Mouse (Mus musculus) cerebellum, adult 9-11 months (tissue): ENCODE measurements around the gene Nktr.

ENCODE experiments used
- DNase-seq: peaks from one replicate; pipeline ENCODE4 v3.0.0; 2022

Nktr gene

DNA sequence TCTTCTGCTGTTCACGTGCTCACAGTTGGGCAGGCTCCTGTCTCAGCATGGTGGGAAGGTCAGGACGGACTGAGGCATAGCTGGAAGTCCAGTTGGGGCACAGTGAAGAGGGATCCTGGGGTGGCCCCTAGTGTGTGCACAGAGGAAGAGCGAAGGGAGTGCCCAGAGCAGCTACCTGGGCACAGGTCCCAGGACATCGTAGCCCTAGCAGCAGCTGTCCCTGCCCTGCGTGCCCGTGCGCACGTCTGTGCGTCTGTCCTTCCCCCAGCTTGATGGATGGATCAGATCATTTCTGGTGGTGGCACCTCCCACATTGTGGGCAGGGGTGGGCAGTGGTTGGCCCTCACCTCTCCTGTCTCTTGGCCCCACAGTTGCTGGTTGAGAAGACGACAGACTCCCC, 43.3 kb downstream of the Nktr start:
- no peak for DNase-seq

DNA sequence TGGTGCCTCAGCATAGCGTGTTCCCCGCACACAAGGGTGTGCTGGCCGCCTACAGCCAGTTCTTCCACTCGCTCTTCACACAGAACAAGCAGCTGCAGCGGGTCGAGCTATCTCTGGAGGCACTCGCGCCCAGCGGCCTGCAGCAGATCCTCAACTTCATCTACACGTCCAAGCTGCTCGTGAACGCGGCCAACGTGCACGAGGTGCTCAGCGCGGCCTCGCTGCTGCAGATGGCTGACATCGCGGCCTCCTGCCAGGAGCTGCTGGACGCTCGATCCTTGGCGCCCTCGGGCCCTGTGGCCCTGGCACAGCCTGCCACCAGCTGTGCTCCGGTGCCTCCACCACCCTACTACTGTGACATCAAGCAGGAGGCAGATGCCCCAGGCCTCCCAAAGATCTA, 43.8 kb downstream of the Nktr start:
- no peak for DNase-seq

DNA sequence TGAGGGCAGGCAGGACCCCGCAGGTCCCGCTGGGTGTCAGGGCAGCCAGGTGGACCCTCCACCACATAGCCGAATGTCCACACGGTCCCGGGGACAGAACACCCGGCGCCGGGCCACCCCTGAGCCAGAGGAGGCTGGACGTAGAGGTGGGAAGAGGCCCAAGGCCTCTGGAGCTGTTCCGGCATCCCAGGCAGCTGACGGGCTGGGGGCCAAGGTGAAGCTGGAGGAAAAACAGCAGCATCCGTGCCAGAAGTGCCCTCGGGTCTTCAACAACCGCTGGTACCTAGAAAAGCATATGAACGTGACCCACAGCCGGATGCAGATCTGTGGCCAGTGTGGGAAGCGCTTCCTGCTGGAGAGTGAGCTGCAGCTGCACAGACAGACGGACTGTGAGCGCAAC, 44.7 kb downstream of the Nktr start:
- DNase-seq, result no peak

DNA sequence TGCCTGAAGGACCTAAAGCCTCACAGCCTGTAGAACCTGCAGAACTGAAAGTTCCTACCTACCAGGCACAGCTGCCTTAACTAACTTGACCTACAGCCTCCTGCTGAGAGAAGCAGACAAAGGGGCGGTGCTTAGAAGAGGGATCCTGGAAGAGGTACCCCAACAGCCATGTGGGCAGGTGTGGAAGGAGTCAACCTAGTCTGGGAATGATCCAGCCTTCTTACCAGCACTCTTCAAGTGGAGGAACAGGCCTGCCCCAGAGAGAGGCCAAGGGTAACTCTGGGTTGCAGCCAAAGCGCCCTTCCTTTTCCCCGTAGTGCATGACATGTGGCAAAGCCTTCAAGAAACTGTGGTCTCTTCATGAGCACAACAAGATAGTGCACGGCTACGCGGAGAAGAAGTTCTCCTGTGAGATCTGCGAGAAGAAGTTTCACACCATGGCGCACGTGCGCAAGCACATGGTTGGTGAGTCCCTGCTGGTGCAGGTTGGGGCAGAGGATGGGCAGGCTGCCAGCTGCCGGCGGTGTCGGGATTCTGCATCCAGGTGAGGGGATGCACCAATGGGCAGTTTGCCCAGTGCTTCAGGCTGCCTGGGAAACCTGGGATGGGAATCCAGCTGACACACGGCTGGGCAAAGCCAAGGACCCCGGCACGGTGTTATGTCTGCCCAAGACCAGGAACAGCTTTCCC, 46.3 kb downstream of the Nktr start:
- peak; percentile 48 for DNase-seq

DNA sequence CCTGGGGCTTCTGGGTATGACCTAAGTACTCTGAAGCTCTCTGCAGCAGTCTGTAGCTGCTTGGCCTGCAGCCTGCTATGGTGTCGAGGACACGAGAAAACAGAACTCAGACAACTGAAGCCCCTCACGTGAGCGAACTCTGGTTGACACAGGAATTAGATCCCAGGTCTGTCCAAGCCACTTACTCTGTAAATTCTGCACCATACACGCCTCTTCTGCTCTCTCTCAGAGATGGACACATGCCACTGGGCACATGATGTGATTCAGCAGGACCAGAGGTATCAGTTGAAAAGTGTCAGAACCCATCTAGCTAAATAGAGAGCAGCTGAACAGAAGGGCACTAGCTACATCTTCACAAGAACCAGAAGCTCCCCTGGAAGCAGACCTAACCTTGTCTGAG, 53.4 kb downstream of the Nktr start:
- no peak for DNase-seq

DNA sequence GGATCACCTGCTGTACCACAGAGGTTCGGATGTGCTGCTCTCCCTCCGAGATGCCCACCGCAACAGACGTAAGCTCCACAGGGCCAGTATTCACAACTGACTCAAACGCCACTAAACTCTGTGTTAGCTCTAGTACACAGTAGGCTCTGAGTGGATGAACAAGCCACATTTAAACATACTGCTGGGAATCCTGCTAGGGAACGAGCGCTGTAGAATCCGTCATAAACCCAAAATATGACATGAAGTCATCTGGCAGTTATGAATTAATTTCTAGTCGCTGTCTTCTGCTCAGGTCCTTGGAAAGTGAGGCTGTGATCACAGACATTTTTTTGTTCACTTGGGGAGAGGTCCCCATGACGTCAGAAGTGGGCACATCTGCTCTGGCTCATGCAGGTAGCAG, 57.0 kb downstream of the Nktr start:
- no peak for DNase-seq

DNA sequence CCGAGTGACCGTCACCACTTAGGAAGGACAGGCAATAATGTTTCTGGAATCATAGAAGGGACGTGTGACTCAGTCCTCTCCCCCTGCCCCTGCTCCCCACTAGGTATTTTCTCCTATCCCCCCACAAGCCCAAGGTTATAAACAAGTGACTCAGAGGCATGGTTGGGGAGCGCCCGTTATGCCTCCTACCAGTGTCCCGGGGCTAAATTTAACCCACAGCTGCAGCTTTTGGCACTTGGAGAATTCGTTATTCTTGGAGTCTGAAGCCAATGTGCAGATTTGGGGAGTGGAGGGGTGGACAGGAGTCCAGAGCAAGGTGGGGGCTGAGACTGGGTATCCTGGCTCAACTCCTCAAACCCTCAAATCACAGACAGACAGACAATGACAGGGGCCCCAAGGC, 57.5 kb downstream of the Nktr start:
- DNase-seq, result no peak

DNA sequence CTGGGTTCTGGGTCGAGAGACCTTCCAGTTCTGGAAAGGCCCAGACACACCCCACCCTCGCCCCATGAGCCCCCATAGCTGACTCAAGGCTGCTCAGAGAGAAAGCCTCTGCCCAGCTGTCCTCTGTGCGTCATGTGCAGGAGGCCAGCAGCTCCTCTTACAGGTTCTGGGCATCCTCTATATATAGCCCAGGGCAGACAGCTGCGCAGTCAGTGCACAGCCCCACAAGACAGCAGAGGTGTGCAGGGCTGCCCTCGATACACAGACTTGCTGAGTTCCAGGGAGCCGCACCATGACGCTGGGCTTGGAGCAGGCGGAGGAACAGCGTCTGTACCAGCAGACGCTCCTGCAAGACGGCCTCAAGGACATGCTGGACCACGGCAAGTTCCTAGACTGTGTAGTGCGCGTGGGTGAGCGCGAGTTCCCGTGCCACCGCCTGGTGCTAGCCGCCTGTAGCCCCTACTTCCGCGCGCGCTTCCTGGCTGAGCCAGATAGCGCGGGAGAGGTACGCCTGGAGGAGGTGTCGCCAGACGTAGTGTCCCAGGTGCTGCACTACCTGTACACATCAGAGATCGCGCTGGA, 58.6 kb downstream of the Nktr start, which contains the start of gene Klhl40:
Gene Klhl40 (plus strand): TSS at position 124 of the 582 bp plus-strand sequence.
- DNase-seq, result no peak

DNA sequence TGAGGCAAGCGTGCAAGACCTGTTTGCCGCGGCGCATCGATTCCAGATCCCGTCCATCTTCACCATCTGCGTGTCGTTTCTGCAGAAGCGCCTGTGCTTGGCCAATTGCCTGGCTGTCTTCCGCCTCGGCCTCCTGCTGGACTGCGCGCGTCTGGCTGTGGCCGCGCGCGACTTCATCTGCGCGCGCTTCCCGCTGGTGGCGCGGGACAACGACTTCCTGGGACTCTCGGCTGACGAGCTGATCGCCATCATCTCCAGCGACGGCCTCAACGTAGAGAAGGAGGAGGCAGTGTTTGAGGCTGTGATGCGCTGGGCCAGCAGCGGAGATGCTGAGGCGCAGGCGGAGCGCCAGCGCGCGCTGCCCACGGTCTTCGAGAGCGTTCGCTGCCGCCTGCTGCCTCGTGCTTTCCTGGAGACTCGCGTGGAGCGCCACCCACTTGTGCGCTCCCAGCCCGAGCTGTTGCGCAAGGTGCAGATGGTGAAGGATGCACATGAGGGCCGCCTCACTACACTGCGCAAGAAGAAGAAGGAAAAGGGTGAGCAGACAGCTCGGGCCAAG, 59.2 kb downstream of the Nktr start:
- DNase-seq, result no peak

DNA sequence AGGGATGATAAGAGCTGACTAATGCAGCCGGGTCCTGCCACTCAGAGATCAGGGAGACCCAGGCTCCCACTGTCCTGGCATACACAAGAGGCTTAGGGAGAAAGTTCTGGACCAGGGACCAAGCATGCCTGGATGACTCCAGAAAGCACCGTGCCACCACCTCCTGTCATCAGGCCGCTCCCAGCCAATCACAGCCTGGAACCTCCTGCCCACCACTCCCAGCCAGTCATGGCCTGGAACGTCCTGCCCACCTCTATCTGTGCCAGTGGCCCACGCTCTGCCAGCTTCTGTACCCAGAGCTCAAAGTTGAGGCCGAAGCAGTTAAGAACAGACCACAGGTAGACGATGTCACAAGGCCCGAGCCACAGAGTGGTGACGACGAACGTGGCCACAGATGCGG, 65.8 kb downstream of the Nktr start:
- no peak for DNase-seq

DNA sequence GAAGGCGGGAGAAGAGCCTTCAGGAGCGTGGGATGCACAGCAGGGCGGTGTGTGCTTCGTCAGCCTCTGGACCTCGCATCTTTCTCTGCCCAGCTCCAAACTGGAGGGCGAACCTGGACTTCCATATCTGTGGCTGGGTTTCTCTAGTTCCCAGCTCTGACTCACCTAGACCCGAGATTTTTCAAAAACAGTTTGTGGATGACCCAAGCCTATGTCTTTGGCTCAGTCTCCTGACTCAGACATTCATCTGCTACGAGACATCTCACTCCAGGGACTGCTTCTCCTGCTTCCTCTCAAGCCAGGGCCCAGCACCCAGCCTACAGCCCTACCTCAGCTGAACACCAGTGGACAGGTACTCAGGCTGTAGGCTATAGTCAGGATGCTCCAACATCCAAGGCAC, 66.3 kb downstream of the Nktr start:
- no peak for DNase-seq

DNA sequence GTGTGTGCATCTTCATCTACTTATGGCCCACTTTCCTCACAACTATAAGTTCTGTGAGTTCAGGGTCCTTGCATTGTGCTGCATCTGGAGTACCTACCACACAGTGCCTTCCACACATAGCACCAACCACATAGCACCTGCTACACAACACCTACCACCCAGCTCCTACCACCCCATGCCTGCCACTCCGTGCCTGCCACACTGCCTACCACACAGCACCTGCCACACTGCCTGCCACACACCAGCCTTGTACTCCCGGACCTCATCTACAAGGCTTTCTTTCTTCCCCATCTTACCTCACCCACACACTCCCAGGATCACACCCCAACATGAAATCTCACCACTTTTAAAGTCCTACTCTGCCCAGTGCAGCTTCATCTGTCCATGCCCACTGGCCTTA, 67.4 kb downstream of the Nktr start:
- DNase-seq, result no peak

DNA sequence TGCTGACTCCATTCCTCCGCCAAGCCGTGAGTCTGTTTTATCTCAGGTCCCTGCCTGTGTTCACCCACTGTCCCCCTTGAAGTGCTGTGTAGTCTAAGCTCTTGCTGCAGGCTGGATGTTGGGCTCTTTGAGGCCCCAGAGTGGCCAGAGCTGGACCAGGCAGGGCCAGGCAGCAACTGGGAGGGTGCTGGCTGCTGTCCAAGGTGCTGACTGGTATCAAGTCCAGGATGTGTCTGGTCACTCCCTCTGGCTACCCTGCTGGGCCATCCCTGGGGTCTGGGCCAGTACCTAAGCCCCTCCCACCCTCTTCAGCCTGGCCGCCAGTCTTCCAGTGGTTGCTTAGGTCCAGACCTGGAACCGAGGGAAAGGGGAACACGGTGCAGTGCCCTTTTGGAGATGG, 72.2 kb downstream of the Nktr start:
- peak; percentile 62 for DNase-seq

DNA sequence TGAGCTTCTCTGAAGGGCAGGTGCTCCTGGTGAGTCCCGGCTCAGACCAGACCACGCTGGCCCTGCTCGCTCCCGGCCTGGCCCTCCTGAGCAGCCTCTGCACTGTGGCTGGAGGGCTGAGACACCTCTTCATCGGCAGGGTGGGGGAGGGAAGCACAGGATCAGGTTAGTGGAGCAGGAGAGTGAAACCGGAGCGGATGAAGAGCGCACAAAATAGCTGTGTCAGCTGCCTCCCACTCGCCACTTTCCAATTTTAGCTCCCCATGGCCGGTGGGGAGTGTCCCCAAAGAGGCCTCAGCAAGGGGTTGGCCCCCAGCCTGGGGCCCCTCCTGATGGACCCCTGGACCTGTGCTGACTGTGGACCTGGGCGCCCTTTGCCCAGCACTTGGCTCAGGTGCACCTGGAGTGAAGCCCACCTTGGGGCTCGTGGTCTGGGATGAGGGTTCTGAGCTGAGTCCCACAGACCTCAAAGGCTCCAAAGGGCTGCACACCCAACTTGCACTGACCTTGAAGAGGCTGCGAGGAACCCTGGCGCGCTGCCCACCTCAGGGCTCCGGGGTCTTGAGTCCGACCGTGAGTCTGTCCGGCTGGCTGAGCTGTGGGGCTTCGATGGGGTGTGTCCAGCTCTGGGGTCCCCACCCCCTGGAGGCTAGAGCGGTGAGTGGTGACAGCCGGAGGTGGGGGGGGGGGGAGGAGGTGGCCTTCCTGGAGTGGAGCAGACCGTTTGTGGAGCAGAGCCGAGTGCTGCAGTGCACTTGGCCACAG, 73.0 kb downstream of the Nktr start, which contains the start of gene Hhatl:
Gene Hhatl (minus strand): TSS at position 751 of the 765 bp plus-strand sequence.
- no peak for DNase-seq

DNA sequence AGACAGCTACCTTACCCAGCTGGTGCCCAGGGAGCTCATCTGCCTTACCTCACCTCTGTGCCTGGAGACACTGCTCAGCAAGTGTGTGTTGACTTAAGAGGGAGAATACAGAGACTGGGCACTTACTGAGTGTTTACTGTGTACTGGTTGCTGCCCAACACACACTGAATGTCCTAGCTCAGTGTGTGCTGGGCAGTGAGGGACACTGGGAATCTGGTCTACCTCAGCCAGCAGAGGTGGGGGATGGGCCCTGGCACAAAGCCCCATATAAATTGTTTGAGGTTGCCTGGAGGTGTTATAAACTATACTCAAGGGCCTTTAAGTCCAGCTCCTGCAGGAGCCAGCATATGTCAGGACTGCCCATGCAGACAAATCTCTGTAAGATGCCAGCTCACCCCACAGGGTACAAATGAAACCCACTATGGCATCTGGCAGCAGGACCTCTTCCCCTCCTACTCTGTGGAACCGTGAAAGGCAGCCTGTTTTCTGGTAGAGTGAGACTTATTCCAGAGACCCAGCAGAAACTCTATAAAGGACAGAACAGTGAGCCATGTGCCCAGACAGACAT, 76.1 kb downstream of the Nktr start:
- DNase-seq, result no peak

DNA sequence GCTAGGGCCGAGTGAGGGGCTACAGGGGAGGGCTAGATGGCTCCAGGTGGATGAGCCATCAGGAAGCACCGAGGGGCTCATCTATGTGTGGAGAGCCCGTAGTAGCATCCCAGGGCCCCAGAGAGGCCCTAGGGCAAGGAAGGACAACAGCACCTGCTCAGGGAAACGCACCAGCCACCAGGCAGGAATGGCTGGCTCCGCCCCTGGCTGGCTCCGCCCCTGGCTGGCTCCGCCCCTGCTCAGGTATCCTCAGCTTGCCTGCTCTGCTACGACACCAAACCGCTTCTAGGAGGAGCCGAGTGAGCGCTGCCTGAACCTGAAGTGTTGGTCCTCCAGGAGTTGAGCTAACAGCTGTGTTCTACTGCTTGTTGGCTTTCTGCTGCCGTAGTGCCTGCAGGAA, 78.8 kb downstream of the Nktr start:
- DNase-seq, result no peak

DNA sequence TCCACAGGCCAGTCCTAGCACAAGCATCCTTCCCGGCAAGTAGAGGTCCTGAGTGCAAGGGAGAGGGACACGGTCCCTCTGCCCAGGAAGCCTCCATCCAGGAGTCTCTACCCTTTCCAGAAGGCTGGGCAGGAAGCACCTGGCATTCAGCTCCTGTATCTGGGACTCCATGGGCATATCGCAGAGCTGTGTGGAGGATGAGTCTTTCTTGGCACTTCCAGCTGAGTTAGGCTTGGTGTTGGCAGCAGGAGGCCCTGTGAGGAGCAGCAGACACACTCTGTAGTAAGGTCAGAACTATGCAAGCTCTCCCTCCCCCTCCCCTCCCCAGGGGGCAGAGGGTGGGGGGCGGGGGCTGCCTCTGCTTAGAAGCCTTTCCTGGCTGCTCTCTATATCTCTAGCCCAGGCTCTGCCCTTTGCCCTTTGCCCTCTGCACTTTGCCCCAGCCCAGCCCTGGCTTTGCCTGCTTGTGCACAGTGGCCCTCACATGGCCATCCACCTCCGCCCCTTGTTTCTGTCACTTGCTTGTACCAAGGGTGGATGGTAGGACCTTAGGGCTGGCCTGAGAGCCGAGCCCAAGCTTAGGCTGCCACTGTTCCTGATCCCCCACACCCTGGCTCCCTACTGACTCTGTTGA, 80.0 kb downstream of the Nktr start:
- DNase-seq, result no peak

DNA sequence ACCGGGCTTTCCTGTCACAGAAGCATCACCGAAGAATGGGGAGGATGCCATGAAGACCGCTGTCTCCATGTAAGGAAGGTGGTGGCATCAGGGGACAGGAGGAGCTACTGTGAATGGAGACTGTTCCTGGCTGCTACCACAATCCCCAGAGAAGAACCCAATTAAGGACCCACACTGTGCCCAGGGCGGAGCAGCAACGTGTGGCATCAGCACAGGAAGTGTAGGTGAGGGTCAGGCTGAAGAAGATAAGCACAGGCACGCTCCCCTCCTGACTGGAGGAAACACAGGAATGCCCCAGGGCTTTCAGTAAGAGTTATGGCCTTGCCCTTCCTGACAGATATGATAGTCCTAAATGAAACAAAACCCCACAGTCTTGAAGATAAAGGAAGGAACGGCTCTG, 83.8 kb downstream of the Nktr start:
- no peak for DNase-seq
